Mouse (Mus musculus): Measurements from ENCODE around the gene Trp53. TPM values are rescaled to one million over a fixed set of nuclear protein-coding genes. Genes with fewer than 3 reads are reported as not detected.
"Not testable (repeated sequence)": the region's sequence is repeated elsewhere in the genome, so short reads cannot be mapped to it uniquely, and the experiment has no call there.

Trp53 gene
- total RNA-seq (2021) = 10 to 100 TPM; 27.3 to 29.6 TPM
- long read RNA-seq, experiment 1, transcript Trp53-206 (11 exons, 1,867 nt) = minor isoform, 8 of 44 reads
- long read RNA-seq, experiment 1, transcript Trp53-203 (11 exons, 1,771 nt) = major isoform, 28 of 44 reads
- long read RNA-seq, experiment 1, partial matches to known transcripts = 1 of 44 reads
- long read RNA-seq, experiment 1, other reads (novel, unspliced or antisense) = 7 of 44 reads
- long read RNA-seq, experiment 2, transcript Trp53-206 (11 exons, 1,867 nt) = minor isoform, 5 of 58 reads
- long read RNA-seq, experiment 2, transcript Trp53-203 (11 exons, 1,771 nt) = major isoform, 43 of 58 reads
- long read RNA-seq, experiment 2, partial matches to known transcripts = 3 of 58 reads
- long read RNA-seq, experiment 2, other reads (novel, unspliced or antisense) = 7 of 58 reads

DNA sequence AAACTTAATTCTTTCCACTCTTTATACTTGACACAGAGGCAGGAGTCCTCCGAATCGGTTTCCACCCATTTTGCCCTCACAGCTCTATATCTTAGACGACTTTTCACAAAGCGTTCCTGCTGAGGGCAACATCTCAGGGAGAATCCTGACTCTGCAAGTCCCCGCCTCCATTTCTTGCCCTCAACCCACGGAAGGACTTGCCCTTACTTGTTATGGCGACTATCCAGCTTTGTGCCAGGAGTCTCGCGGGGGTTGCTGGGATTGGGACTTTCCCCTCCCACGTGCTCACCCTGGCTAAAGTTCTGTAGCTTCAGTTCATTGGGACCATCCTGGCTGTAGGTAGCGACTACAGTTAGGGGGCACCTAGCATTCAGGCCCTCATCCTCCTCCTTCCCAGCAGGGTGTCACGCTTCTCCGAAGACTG is at the start of gene Trp53, which contains the start of gene Wrap53:
Gene Trp53, plus strand, starts transcription at position 269 of the 424 bp plus-strand sequence.
Gene Wrap53, minus strand, starts transcription at position 165 of the 424 bp plus-strand sequence.
- peak; percentile 82 to 95 for DNase-seq (ENCODE audit: low spot score in 2 of 2)

DNA sequence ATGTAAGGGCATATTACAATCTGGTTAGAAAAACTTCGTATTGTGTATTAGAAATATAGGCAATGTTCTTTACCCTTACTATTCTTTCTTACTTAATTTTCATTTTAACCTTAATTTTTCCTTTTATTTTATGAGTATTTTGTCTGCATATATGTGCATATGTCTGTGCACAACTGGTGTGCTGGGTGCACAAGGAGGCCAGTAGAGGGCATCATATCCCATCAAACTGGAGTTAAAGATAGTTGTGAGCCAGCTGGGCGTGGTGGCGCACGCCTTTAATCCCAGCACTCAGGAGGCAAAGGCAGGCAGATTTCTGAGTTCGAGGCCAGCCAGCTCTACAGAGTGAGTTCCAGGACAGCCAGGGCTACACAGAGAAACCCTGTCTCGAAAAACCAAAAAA is 49.4 kb upstream of the Trp53 start:
- DNase-seq (ENCODE audit: low spot score in 2 of 2) = not testable (repeated sequence)

DNA sequence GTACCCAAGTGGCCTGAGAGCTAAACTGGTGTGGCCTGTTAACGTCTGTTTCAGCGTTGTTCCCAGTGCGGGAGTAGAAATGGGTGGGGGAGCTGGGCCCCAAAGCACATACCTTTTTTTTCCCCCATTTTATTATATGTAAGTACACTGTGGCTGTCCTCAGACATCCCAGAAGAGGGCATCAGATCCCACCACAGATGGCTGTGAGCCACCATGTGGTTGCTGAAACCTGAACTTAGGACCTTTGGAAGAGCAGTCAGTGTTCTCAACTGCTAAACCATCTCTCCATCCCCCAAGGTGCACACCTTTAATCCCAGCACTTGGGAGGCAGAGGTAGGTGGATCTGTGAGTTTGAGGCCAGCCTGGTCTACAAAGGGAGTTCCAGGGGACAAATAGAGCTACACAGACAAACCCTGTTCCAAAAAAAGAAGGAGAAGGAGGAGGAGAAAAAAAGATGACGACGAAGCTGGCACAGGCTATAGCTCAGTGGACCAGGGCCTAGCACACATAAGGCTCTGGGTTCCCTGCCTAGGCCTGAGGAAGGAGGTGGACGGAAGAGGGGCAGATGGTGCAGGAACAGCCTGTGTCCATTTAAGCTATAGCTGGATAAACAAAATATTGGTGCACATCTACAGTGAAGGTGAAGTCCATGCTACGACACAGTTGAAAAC is 47.5 kb upstream of the Trp53 start:
- no peak for DNase-seq (ENCODE audit: low spot score in 2 of 2)

DNA sequence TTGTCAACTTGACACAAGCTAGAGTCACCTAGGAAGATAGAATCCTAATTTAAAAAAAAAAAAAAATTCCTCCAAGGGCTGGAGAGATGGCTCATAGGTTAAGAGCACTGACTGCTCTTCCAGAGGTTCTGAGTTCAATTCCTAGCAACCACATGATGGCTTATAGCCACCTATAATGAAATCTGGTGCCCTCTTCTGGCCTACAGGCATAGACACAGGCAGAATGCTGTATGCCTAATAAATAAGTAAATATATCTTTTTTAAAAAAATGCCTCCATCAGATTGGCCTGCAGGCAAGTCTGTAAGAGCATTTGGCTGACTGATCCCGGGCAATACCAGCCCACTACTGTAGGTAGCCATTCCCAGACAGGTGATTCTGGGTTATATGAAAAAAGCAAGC is 45.2 kb upstream of the Trp53 start:
- no peak for DNase-seq (ENCODE audit: low spot score in 2 of 2)

DNA sequence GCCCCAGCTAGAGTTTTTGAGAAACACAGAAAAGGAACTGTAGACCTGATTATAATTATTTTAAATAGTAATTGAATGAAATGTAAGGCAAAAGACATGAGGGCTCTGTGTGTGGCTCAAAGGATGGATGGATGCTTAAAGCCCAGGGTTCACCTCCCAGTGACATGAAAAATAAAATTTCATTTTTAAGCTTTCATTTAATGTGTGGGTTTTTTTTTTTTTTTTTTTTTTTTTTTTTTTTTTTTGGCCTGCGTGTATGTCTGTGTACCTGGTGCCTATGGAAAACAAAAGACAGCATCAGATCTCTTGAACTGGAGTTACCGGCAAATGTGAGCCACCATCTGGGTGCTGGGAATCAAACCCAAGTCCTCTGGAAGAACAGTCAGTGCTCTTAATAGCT is 39.5 kb upstream of the Trp53 start:
- no peak for DNase-seq (ENCODE audit: low spot score in 2 of 2)

DNA sequence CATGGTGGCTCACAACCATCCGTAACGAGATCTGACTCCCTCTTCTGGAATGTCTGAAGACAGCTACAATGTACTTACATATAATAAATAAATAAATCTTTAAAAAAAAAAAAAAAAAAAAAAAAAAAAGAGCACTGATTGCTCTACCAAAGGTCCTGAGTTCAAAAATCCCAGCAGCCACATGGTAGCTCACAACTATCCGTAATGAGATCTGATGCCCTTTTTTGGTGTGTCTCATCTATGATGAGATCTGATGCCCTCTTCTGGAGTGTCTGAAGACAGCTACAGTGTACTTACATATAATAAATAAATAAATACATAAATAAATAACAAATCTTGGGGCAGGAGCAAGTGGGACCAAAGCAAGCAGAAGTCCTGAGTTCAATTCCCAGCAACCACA is 38.4 kb upstream of the Trp53 start:
- DNase-seq (ENCODE audit: low spot score in 2 of 2) = not testable (repeated sequence)

DNA sequence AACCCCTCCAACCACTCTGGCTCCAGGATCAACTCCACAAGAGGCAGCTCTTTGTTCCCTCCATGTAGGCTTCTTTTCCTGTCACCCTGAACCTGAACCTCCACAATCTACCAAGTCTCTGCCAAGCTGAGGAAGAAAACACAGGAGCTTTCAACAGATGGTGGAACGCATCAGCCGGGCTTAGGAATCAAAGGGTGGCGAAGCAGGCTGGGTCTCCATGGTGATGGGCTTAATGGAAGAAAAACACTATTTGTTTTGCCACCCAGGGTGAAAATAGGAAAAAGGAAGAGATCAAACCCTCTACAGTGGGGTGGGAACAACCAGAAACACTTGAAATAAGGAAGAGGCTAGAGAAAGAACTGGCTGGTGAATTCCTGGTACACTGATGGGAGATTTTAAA is 36.6 kb upstream of the Trp53 start:
- DNase-seq (ENCODE audit: low spot score in 2 of 2) = no peak

DNA sequence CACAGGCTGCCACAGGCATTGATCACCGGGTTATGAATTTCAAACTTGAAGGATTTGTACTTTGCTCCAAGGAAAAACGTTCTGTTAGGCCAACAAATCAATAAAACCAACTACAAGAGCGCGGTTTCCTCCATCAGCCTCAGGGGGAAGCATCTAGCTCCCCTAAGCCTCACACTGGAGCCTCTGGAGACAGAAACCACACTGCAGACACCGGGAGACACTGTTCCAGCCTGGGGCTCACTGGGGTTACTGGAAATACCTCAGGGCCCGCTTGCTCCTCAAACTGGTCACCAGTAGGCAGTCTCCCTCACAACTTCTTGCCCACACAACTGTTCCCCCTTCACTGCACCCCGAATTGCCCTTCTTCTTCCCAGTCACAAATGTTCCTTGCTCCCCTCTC is 34.2 kb upstream of the Trp53 start:
- no peak for DNase-seq (ENCODE audit: low spot score in 2 of 2)

DNA sequence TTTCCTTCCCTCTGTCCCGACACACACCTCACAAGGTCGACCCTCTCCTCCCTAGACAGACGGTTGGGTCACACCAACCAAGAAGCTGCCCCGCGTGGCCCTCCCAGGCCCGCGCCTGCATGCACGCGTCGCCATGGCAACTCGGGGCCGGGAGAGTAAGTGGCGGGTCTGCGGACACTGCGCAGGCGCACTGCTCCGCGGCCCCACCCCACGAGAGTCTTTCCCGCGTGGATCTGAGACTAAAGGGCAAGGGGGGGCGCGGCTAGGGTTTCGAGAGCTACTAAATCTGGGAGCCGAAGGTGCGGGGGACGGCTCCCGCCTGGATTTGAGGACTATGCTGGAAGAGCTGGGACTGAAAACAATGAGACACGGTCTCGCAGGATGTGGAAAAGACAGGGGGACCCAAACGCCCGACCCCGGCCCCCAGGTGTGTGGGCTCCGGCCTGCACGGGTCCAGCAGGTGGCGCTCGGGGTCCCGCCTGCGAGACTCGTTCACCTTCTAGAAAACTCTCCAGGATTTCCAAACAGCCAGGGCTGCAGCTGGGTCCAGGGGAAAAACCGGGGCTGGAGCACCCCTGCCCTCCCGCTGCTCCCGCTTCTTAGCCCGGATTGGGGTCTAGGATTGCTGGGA is 33.6 kb upstream of the Trp53 start:
- peak; percentile 80 for DNase-seq (ENCODE audit: low spot score in 2 of 2)

DNA sequence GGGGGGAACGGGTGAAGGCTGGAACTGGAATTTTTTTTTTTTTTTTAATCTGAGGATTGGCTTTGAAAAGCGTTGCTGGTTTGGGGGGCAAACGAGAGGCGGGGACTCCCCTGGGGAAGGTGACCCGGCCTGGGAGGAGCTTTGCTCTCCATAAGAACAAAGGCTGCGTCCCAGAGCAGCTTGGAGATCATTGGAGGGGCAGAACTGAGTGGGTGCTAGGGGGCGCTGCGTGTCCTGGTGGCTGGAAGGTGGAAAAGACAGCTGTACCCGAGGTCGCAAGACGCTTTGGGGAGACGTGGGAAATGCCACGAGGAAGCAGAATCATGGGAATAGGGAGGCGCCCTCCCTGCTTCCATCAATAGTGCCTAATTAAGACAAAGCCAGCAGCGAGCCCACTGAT is 33.1 kb upstream of the Trp53 start:
- no peak for DNase-seq (ENCODE audit: low spot score in 2 of 2)

DNA sequence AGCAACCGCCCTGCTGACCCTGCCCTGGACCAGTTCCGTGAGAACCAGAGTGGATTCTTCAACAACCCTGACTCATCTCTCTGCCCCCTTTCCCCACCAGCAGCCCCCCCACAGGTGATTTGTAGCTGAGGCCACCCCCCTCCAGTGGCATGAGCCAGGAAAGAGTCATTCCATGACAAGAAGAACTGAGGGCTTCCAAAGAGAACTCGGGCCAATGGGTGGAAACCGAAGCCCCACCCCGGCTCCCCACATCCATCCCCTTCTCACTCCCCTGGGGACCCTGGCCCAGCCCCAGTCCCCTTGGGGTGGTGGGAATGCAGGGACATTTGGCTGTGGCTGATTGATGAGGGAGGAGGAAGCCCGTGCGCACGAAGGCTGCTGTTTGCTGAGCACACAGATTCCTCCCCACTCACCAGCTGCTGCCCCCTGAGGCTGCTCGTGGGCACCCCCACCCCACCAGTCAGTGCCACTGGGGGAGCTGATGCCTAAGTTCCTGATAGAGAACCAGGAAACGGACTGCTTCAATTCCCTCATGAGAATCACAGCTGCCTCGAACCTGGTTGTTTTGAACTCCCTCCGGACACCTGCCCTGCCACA is 31.0 kb upstream of the Trp53 start, which contains the start of gene Dnah2:
Gene Dnah2, minus strand, starts transcription at position 51 of the 597 bp plus-strand sequence.
- no peak for DNase-seq (ENCODE audit: low spot score in 2 of 2)

DNA sequence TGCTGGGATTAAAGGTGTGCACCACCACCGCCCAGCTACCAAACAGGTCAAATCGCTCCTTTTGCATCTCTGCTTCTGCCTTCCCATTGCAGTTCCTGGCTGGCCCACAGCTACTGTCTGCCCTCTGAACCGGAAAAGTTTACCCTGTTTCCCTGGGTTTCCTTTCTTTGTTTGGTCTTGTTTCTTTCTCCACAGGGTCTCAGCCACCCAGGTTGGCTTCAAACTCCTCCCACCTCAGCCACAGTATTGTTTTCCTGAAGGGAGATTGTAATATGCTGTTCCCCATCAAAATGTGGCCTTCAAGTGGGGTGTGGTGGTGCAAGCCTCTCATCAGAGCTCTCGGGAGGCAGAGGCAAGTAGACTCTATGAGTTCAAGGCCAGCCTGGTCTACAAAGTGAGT is 28.8 kb upstream of the Trp53 start:
- DNase-seq (ENCODE audit: low spot score in 2 of 2) = no peak

DNA sequence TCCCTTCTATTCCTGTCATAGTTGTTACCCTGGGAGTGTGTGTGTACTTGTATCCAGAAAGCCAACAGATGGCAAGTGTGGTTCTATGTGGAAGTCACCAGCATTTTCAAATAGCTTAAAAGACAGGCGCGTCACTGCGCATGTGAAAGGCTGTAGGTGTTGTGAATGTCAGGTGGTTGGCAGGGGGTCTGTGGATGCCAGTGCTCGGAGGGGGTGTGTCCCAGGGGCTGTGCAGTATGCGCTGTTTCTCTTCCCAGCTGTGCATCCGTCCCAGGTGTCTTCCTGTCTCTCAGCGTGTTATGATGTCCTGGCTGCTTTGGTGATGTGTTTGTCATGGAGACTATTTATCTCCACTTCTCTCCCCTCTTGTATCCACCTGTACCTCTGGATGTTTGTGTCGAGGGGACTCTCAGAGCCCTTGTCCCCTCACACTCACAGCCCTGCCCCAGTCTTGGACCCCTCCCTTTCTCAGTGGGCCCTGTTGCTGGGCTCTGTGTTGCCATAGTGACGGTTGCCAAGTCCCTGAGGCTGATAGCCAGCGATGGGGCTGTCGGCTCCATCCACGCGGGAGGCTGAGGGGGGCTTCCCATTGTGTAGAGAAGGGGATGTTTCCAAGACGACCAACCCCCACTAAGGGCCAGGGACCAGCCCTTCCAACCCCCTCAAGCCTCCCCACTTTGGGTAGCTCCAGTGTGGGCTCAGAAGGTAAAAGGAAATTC is 27.4 kb upstream of the Trp53 start:
- DNase-seq (ENCODE audit: low spot score in 2 of 2) = peak; percentile 78 to 86

DNA sequence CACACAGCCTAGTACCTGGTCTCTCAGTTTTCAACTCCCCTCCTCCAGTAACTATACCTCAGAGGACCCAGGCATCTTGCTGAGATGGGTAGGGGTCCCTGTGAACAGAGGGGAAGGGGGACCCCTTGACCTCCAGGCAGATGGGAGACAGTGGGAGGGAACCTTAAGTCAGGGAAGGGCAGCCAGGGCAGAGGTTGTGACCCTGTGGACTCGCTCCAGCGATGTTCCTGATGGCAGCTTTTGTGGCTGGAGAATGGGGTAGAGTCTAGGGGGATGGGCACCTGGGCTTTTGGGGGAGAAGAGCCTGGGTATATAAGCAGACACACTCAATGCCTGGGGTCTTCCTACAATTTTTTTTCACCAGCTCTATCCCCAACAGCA is 26.8 kb upstream of the Trp53 start:
- DNase-seq (ENCODE audit: low spot score in 2 of 2) = no peak

DNA sequence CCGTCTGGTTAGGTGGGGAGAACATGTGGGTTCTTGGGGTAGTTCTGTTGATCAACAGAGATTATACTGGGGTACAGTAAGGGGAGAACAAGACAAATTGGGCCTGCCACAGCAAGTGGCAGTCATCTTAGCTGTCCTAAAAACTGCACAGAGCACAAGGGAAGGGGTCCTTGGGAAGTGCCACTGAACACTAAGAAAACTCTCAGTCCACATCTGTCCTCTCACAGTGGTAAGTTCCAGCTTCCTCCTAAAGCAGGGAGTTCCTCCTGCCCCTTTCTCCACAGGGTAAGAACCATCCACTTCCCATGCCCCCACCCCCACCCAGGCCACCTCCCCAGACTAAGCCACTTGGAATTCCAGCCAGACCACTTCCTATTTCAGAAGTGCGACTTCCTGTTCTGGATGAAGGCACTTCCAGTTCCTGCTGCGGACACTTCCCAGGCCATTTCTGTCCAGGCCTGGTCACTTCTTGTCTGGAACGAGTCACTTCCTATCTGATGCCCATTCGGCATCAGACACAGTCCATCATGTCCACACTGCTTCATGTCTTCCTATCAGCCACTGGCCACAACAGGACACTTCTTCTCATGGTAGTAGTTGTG is 25.5 kb upstream of the Trp53 start:
- no peak for DNase-seq (ENCODE audit: low spot score in 2 of 2)

DNA sequence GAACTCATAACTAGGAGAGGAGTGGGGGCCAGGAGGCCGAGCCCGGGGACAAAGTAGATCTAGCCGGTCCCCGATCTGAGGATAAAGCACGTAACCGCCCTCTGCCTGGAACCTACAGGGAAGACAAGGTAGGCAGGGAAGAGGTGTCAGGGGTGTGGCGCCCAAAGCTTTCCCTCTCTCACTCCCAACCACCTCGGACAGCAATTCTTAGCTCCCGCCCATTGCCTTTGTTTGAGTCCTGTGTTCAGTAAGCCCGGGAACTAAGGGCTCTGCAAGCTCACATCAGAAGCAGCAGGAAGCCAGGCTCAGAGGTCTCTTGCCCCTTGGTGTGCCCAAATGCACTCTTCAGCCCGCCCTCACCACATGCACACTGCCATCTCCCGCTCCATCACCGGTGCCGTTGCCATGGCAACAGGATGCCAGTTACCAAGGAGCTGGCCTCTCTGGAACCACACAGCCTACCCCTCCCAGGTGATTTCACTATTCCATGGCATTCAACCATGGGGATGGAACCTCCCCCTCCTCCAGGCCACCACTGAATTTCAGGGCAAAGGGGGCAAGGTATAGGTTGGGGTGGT is 22.7 kb upstream of the Trp53 start:
- DNase-seq (ENCODE audit: low spot score in 2 of 2) = peak; percentile 65 to 66

DNA sequence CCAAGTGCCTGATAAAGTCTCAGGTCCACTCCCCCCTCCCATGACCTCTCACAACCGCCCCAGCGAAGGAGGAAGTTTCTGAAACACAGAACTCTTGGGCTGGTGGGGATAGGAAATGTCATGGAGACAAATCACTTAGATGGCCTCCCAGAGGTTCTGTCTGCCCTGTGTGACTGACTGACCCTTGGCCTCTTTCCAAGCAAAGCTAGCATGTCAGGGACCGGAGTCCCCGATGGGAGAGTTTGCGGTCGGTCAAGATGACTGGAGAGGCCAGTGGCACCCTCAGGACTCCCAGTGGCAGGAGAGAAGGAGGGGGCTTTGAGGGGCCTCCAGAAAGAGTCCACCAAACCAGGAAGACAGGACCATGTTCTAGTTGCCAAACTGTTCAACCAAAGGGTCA is 21.4 kb upstream of the Trp53 start:
- DNase-seq (ENCODE audit: low spot score in 2 of 2) = no peak

DNA sequence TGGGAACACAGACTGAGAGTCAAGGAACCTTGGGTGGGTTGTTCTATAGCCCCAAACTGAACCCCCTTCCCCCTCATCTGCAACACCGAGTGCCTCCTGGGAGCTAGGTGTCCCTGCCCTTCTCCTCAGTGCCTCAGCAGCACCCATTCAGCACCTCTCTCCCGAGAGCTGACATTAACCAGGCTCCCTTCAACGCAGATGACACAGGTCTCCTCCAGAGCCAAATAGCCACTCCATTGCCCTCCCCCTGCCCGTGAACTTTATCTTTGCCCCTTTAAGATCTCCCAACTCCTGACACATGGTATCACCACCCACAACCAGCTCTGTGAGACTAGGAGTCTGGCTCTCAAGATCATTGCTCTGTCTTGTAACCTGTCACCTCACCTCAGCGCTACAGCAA is 21.0 kb upstream of the Trp53 start:
- no peak for DNase-seq (ENCODE audit: low spot score in 2 of 2)

DNA sequence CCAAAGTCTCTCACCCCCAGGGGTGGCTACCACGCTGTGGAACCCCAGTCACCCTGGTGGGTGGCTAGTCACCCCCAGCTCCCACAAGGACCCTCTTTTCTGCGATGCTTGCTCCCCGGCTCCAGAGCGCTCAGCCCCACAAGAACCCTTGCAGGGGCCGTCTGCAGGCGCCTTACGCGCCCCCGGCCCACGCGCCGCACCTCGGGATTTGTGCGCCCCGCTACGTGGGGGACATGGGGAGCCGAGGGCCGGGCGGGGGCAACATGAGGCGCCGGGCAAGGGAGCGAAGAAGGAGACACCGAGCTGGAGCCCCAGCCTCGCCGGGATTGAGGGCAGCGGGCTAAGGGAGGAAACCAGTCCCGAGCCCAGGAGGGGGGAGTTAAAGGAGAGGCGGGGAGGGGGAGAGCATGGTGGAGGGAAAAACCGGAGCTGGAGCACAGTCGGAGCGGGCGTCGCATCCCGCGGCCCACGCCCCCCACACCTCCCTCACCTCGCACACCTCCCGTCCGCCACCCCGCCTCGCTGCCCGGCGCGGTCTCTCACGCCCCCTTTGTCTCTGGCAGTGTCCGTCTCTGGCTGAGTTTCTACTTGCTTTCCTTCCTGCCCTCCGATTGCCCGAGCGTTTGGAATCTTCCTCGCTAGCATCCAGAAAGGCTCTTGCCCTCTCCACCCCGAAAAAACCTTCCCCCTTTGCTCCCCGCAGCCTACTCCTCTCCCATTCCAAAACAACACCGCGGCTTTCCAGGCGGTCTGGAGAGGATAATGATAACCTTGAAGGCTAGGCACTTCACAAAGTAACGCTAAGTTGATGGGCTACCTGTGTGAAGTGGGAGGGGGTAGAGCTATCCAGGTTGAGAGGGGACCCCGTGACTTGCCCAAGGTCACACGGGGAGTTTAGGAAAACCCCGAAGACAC is 20.1 kb upstream of the Trp53 start, which contains the start of gene Efnb3:
Gene Efnb3, minus strand, starts transcription at position 355 of the 915 bp plus-strand sequence.
- peak in 1 of 2 experiments; percentile 66 for DNase-seq (ENCODE audit: low spot score in 2 of 2)
